Mouse (Mus musculus) kidney, adult 2 months (tissue): ENCODE data around the gene Slc1a1. TPM values are rescaled to one million over a fixed set of nuclear protein-coding genes. Genes with fewer than 3 reads are reported as not detected.

Experiments
- DNase-seq: peaks from one replicate; pipeline ENCODE4 v3.0.0; 2021
- H3K27ac ChIP-seq: fragments of 200-500 bp; 2 replicates; pipeline ENCODE4 v1.5.1; 2012; ENCODE audit warnings: low read depth, low read length, control low read depth, inconsistent platforms; ENCODE audit not compliant: insufficient read depth
- H3K27me3 ChIP-seq: fragments of 200-500 bp; replicated peaks from 2 replicates; pipeline ENCODE4 v1.6.1; 2012; ENCODE audit warnings: mild to moderate bottlenecking, moderate library complexity, low read length, inconsistent platforms; ENCODE audit not compliant: control insufficient read depth, insufficient read depth
- H3K36me3 ChIP-seq: fragments of 200-500 bp; 2 replicates; pipeline ENCODE4 v1.6.1; 2012; ENCODE audit warnings: mild to moderate bottlenecking, moderate library complexity, low read length, inconsistent platforms; ENCODE audit not compliant: control insufficient read depth, insufficient read depth
- H3K4me1 ChIP-seq: fragments of 200-500 bp; 2 replicates; pipeline ENCODE4 v1.6.1; 2011; ENCODE audit warnings: low read length; ENCODE audit not compliant: control insufficient read depth, insufficient read depth
- H3K4me3 ChIP-seq: fragments of 200-500 bp; 2 replicates; pipeline ENCODE4 v1.5.1; 2011; ENCODE audit warnings: mild to moderate bottlenecking, low read depth, low read length, control low read depth; ENCODE audit not compliant: insufficient read depth
- CTCF ChIP-seq: fragments of 200-500 bp; conservative IDR thresholded peaks from 2 replicates; pipeline ENCODE4 v1.5.1; 2011; ENCODE audit warnings: low read depth, mild to moderate bottlenecking, control low read depth, low read length, moderate library complexity, mixed read lengths; ENCODE audit not compliant: insufficient read depth, insufficient read length
- POLR2A ChIP-seq: fragments of 200-500 bp; IDR thresholded peaks from one replicate; pipeline ENCODE4 v1.6.1; 2011; ENCODE audit warnings: low read depth, low read length, control low read depth
- WGBS: fragments of 180-500 bp; shearing (Covaris S2); methylation state at CpG from one replicate; pipeline ENCODE4 v1.1.7; 2018; 5-methylcytosine and 5-hydroxymethylcytosine counted together
- polyA plus RNA-seq: library from polyadenylated mRNA; depleted of rRNA; stranded (reverse); fragments of >200 nt; gene quantifications from 2 replicates; pipeline ENCODE4 v1.2.3, GENCODE M21; 2012

Slc1a1 gene
- polyA plus RNA-seq, 1 experiment: 86.5 TPM

DNA sequence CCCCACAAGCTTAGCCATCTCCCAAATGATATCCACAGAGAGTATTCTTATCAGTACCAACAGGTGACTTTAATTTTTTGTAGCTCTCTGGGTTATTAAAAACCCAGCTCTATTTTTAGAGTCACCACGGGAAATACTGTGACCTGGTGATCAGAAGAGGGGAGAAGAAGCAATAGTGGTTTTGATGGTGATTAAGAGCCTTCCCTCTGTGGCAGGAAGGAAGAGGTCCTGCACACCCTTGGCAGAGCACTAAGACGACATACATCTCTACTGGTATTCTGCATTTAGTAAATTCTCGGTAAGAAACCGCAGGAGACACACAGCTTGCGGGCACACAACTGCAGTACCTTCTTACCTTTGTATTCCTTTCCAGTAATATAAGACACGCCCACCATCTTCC is 79.7 kb downstream of the Slc1a1 start:
- 75% methylated on average over 6 of the region's 6 CpGs for WGBS
- TF ChIP-seq POLR2A (no peak), CTCF (no peak)
- Histone ChIP-seq H3K4me1 (peaks cover 14% of the 10 kb centered on the region), H3K36me3 (peaks cover 2% of the 10 kb centered on the region; the same call in 1 of the 2 replicates), H3K27ac (no peak overlapping the region), H3K27me3 (no peaks in the 10 kb centered on the region), H3K4me3 (no peak overlapping the region)
- no peak for DNase-seq

DNA sequence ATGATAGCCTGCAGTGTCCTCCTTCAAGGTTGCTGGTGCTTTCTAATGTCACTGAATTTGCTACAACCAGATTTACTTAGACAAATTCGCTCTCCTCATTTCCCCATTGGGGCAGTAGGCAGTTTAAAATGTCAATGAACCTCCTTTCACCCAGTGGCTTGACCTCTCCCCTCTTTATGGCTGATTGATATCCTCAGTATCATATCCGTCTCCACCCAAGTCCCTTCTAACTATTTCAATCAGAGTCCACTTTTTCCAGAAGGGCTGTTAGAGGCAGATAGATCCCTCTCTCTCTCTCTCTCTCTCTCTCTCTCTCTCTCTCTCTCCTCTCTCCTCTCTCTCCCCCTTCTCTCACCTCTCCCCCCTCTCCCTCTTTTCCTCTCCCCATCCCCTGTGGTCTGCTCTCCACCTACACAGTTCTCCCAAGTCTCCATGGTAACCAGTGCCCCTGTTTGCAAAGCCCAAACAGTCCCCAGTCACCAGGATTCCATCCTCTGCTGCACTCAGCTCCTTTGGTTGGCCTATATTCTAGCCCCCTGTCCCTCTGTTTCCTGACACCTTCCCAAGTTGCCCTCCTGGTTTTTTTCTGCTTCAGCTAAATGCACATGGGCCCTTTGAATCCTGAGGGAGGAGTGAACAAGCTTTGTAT is 80.9 kb downstream of the Slc1a1 start:
- no peak for TF ChIP-seq POLR2A
- no peak for TF ChIP-seq CTCF
- Histone ChIP-seq H3K27me3 (no peaks in the 10 kb centered on the region), H3K27ac (peak overlapping the region; percentile 97), H3K4me3 (no peak overlapping the region), H3K36me3 (no peaks in the 10 kb centered on the region), H3K4me1 (peaks cover 14% of the 10 kb centered on the region)
- peak; percentile 12 for DNase-seq
- 71% methylated on average over 2 of the region's 2 CpGs for WGBS

DNA sequence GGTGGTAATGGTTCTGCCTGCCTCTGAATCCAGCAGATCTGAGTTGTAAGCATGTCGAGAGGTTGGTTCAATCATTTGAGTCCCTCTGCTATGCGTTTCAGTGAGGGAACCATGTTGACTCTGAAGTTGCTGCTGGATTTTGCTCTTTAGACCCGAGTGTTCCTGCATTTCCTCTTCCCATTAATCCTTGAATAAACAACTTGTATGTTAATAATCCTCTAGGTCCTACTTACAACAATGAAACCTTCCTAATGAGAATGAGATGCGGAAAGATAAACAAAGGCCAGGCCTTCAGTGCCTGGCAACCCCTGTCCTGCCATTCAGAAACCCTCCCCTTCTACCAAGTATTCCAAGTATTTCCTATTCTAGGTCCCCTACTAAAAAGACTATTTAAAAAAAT is 81.6 kb downstream of the Slc1a1 start:
- DNase-seq: peak; percentile 76
- H3K4me3 ChIP-seq: no peak overlapping the region
- TF ChIP-seq POLR2A (no peak), CTCF (no peak)
- H3K4me1 ChIP-seq: peaks cover 14% of the 10 kb centered on the region
- no peaks in the 10 kb centered on the region for H3K36me3 ChIP-seq
- H3K27ac ChIP-seq: peak overlapping the region; percentile 97
- H3K27me3 ChIP-seq: no peaks in the 10 kb centered on the region
- WGBS: 26% methylated on average over 4 of the region's 4 CpGs

- H3K4me1 ChIP-seq: peaks cover 14% of the 10 kb centered on the region
- TF ChIP-seq POLR2A (no peak), CTCF (no peak)
- 73% methylated on average over 5 of the region's 5 CpGs for WGBS
- H3K27me3 ChIP-seq: no peaks in the 10 kb centered on the region
- peak; percentile 36 for DNase-seq
- 0 out of 2 replicates have a peak overlapping the region, but pooled peaks have one; percentile 41 for H3K27ac ChIP-seq
- no peaks in the 10 kb centered on the region for H3K36me3 ChIP-seq
- no peak overlapping the region for H3K4me3 ChIP-seq
These were observed 83.0 kb downstream of the Slc1a1 start for GRCm38 (mm10) chr19:28917839-28918238.

DNA sequence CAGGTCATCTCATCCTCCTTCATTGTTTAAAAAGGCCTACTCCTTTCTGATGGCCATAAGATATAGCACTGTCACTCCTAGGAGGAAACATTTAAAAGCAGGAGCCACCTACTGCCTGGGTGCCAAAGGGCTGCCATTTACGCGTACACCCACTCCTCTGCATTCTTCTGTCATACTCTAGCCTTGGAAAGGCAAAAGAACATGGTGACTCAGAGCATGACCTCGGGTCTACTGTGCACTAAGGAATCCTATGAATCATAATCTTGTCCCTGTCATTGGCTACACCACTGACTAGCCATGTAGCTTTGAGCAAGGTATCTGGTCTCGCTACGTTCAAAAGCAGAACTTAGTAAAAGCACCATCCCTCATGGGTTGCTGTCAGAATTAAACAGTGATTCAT is 91.5 kb downstream of the Slc1a1 start:
- Histone ChIP-seq H3K27me3 (no peaks in the 10 kb centered on the region), H3K4me3 (no peak overlapping the region), H3K36me3 (peaks cover 1% of the 10 kb centered on the region; the same call in 1 of the 2 replicates), H3K4me1 (peaks cover 9% of the 10 kb centered on the region; the same call in 1 of the 2 replicates), H3K27ac (no peak overlapping the region)
- no peak for TF ChIP-seq POLR2A
- TF ChIP-seq CTCF: no peak
- 90% methylated on average over 5 of the region's 5 CpGs for WGBS
- no peak for DNase-seq

- peaks cover 1% of the 10 kb centered on the region; the same call in 1 of the 2 replicates for H3K36me3 ChIP-seq
- H3K27me3 ChIP-seq: no peaks in the 10 kb centered on the region
- no peak for DNase-seq
- TF ChIP-seq POLR2A (no peak), CTCF (no peak)
- peaks cover 9% of the 10 kb centered on the region; the same call in 1 of the 2 replicates for H3K4me1 ChIP-seq
- no peak overlapping the region for H3K4me3 ChIP-seq
- 62% methylated on average over 4 of the region's 4 CpGs for WGBS
- no peak overlapping the region for H3K27ac ChIP-seq
These were observed 92.5 kb downstream of the Slc1a1 start for GRCm38 (mm10) chr19:28927396-28927795.

DNA sequence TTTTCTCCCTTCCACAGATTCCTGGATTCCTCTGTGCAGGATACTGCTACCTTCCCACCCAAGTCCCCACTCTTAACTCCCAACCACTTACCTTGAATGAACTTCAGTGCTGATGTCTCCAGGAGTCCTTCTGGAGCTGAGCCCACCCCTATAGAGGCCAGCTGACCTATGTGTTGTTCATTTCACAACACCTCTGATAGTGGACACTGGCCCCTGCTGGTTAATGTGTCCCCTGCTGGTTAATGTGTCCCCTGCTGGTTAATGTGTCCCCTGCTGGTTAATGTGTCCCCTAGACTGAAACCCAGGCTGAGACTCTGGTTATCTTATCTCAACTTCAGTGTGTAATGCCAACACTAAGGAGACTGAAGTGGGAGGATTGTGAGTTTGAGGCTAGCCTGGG is 94.2 kb downstream of the Slc1a1 start:
- Histone ChIP-seq H3K27me3 (no peaks in the 10 kb centered on the region), H3K36me3 (peaks cover 1% of the 10 kb centered on the region; the same call in 1 of the 2 replicates), H3K27ac (peak overlapping the region; percentile 92), H3K4me3 (no peak overlapping the region), H3K4me1 (peaks cover 9% of the 10 kb centered on the region; the same call in 1 of the 2 replicates)
- TF ChIP-seq POLR2A: no peak
- TF ChIP-seq CTCF: peak; percentile 27; the same call in 1 of the 2 replicates
- DNase-seq: peak; percentile 94
